12 mouse cellular contexts compared by ENCODE assay signal in the genomic region with DNA sequence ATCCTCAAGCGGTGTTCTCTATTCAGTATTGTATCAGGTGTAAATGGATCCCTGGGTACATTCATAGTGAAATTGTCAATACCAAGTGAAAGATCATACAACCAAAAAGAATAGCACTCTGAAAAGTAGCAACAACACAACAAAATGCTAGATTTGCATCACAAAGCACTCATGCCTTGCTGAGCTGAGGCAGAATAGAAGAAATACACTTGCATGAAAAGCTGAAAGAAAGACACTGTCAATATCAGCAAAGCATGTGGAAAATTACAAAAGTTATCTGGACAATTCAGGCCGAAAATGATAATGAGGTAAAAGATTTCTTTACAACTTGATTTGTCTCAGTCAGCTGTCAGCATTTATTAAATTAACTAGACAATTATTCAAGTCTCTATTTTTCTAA.
"Had no signal": no experiment of that assay in that cellular context is flagged by ENCODE, and none has a peak within 500 bp of the region (broad histone marks: within the 10 kb centered on the region; RNA-seq: fewer than 3 reads in every experiment).

No protein-coding gene starts in this region.

- H3K4me1 ChIP-seq: kidney, embryonic 15.5 days; liver, embryonic 13.5 days had no signal

- H3K27ac ChIP-seq: kidney, embryonic 15.5 days; left cerebral cortex, adult 2 months; liver, embryonic 13.5 days; macrophage had no signal

- H3K9me3 ChIP-seq: kidney, embryonic 15.5 days; liver, embryonic 13.5 days had no signal

- H3K36me3 ChIP-seq: kidney, embryonic 15.5 days; liver, embryonic 13.5 days had no signal

- H3K9ac ChIP-seq: kidney, embryonic 15.5 days; liver, embryonic 13.5 days had no signal

- H3K4me2 ChIP-seq: kidney, embryonic 15.5 days; liver, embryonic 13.5 days had no signal

- H3K4me3 ChIP-seq: kidney, embryonic 15.5 days; left cerebral cortex, adult 2 months; liver, embryonic 13.5 days had no signal

- DNase-seq: kidney, adult 8-10 months; kidney, postnatal 10 days; kidney, postnatal 36 days; layer of hippocampus, postnatal 36 days; liver, embryonic 13.5 days; lung, adult 2 months; lung, postnatal 14 days; thymus, adult 18-20 months; thymus, postnatal 36 days had no signal

- H3K27me3 ChIP-seq: kidney, embryonic 15.5 days; liver, embryonic 13.5 days had no signal
